Mouse (Mus musculus) kidney, postnatal 25 days (tissue): ENCODE data around the gene 1190007I07Rik.
"Not testable (repeated sequence)": the region's sequence is repeated elsewhere in the genome, so short reads cannot be mapped to it uniquely, and the experiment has no call there.

Experiments
- DNase-seq, 2 experiments: peaks; one replicate each; pipeline ENCODE4 v3.0.0; 2021; ENCODE audit warnings: mixed read lengths in 2 of 2

1190007I07Rik gene

DNA sequence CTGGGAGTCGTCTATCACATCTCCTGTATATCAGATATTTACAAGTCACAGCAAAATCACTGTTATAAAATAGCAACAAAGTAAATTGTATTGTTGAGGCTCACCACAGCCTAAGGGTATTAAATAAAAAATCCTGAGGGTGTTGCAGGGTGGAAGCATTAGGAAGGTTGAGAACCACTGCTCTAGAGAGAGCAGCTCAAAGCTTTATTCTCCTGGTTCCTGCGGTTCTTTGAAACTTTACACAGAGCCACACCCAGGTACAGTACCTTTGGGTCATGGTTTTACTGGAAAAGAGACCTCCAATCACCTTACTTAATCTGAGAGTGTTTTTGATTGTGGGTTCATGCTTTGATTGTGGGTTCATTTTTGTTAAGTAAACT, 515 bp upstream of the 1190007I07Rik start:
- DNase-seq = not testable (repeated sequence)

DNA sequence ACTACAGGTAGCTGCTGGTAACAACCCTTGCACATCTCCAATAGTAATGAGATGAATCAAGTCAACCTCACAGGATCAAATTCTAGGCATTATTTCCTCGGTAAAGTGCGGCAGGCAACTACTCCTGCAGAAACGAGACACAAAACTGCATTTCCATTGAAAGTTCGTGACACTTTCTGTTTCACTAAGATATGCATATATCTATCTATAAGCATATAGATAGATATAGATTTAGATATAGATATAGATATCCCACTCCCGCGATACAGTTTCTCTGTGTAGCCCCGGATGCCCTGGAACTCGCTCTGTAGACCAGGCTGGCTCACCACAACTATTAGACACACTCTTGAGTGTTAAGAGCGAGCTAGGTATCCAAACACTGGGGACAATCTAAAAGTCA, 793 bp downstream of the 1190007I07Rik start:
- no peak for DNase-seq

DNA sequence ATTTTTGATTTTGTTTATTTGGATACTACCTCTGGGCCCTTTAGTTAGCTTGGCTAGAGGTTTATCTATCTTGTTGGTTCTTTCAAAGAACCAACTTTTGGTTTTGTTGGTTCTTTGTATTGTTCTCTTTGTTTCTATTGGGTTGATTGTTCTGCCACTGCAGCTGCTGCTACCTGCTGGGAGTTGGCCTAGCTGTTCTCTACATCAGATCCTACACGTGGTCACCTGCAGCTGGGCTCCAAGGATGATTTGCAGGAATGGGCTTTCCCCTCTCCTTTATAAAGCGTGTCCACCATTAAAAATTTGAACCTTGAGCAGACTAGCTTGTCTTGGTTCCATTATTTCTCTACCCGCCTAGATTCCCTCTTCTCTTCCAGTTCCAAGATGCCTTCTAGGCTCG, 28.6 kb downstream of the 1190007I07Rik start:
- not testable (repeated sequence) for DNase-seq

GRCm38 (mm10) chr10:82589673-82590072, 33.4 kb downstream of the 1190007I07Rik start:
- DNase-seq = not testable (repeated sequence)

DNA sequence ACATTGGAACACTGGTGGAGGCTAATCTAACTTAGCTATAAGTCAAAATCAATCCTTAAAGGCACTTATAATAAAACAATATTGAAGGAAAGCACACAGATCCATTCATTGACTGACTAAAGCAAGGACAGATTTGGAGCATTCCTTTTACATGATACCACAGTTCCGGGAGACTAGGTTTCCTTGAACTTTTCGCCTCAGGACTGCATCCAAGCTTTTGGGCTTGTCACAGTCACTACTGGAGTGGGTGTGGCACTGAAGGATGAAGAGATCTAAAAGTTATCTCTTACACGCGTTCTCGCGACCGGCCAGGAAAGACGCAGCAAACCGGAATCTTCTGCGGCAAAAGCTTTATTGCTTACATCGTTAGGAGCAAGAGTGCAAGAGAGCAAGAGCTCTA, 51.9 kb downstream of the 1190007I07Rik start:
- DNase-seq = not testable (repeated sequence)
